Mouse (Mus musculus): Measurements from ENCODE around the gene Ptprd.

Ptprd gene

DNA sequence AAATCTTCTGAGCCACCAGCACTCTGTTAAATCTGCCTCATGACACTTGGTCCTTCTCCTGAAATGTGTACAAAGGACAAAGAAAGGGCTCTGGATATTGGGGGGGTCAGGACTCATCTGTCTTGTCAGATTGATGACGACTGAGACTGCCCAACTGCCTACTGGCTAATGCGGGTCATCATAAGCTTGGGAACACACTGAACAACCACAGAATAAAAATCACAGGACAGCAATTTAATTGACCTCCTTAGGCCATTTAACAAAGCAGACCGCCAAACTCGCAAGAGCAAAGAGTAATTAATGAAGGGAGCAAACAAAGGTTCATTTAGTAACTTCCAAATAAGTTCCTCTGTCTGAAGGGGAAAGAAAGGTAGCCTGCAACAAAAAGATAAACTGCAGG, 2215.9 kb downstream of the Ptprd start:
- no peak for DNase-seq

DNA sequence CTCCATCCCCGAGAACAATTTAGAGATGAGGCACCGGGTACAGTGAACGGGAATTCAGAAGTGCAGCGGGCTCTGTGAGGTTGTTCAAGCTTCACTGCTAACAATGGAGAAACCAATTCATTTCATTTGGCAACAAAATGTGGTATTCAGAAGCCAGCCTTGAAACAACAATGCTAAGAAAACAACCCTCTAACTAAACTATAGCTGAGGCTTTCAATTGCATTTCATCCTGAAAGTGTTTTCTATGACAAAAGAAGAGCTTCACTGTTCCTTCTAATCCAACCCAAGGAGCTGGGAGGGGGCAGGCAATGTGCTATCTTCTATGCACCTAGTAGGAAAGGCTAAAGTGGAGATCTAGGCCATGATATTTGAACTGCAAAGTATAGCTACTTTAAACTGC, 2217.2 kb downstream of the Ptprd start:
- DNase-seq = no peak

DNA sequence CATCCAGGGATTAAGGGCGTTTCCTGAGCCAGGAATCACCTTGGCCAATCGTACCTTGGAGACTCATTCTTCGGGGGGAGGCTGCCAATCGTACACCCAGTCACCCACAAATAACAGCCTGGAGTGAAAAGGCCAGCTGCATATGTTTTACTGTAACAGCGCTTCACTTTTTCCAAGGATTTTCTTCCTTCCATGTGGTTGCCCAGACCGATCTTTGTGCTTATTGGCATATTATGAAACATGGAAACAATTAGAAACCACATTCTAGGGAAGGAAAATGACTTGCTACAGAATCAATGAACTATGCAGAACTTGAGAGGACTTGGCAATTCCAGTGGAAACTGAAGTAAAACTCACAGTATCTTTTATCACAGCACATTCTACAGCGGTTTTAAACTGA, 2218.7 kb downstream of the Ptprd start:
- DNase-seq = no peak

DNA sequence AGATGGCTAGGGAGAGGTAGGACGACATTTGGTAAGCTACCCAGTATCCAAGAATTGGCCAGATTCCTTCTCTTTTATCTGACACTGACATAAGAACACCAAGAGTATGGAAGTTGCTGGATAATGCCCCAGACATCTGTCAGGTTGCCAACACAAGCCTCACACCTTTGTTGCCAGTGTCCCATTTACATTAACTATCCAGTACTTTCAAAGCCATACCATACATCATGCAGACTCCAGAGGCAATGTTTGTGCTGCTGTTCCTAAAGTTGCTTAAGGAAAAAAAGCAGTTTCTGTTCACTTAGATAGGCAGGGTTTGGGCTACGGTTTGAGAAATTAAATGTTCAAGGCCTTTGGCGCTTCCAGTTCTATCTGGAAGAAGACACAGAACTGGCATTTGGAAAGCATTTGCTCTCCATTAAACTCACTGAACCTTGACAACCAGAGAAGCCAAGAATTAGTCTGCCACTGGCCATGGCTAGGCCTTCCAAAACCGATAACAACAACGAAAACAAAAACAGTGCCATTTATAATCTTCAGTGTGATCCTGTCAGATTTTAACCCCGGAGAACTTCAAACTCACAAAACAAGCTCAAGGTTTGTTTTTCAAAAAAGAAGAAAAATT, 2220.0 kb downstream of the Ptprd start:
- DNase-seq = peak in 1 of 2 experiments; percentile 47

DNA sequence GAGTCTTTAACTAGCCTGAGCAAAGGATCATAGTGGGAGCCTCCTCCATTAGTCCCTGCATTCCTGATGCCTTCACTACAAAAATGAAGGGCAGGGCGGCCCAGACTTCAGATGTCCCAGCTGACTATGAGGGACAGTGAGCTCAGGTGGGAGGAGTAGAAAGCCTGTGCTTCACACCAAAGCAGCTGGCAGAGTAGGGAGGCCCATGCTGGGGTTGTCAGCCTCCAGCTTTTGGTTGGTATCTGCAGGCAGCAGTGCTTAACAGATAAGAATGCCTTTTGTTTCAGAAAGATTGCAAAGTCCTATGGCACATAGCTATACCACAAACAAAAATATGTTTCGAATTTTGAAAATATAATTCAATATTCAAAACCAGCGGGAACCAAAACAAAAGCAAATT, 2237.0 kb downstream of the Ptprd start:
- no peak for DNase-seq

DNA sequence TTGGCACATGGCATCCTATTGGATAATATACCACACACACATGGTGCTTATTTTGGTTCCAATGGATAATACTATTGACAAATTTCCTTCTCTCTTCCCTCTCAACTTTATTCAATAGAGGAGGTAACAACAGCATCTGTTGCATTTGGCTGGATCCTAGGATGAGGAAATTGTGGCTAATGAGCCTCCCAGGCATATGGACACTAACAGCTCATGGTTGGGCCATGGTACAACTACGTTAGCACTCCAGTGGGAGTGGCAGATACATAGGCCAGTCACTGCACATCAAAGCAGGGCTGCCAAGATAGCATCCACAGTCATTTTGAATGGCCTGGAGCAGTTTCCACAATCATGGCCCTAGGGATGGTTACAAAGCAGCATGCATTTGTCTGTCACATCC, 2238.4 kb downstream of the Ptprd start:
- DNase-seq = no peak

DNA sequence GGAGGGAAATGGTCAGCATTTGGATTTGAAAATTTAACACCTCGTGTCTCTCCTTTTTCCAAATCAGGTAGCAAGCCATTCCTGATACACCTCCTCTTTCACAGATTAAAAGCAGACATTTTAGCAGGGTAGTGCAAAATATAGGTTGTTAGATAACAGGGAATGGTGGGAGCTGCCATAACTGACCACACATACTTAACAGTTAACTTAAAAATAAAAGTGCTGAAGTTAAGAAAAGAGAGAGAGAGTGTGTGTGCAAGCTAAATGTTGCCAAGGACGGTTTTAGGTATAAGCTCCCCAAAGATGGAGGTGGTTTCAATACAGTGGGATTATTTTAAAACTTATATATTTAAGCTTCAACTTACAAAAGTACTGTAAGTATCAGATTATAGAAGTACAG, 2241.8 kb downstream of the Ptprd start:
- DNase-seq = no peak

DNA sequence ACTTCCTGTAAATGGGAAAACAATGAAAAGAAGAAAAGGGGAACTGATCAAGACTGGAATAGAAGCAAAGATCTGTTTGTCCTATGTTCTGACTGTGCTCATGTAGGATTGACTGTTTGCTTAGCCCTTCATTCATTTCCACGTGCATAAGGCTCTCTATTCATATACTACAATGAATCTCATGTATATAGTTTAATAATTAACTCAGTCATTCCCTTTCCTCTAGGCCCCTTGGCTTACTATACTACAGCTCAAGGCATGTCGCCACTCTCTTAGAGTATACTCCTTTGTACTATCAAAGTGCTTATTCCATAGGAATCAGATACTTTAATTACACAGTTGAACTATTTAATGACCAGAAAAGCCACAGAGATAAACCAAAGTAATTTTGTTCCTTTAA, 2243.1 kb downstream of the Ptprd start:
- DNase-seq = no peak

DNA sequence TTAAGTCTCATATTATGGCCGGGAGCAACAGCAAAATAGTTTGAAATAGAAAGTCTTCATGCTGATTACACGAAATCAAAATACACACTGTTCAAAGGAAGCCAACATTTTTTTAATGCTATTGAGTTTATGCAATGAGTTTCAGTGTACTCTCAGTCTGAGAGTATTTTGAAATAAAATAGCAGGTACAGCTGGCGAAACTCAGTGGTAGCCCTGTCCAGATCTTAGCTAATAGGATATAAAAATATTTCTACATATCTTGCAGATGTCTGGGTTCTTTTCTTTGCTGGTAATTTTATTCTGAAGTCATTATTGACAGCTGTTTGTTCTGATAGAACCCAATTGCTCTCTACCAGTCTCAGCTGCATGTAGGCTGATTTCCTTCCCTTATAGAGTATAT, 2246.0 kb downstream of the Ptprd start:
- DNase-seq = no peak

DNA sequence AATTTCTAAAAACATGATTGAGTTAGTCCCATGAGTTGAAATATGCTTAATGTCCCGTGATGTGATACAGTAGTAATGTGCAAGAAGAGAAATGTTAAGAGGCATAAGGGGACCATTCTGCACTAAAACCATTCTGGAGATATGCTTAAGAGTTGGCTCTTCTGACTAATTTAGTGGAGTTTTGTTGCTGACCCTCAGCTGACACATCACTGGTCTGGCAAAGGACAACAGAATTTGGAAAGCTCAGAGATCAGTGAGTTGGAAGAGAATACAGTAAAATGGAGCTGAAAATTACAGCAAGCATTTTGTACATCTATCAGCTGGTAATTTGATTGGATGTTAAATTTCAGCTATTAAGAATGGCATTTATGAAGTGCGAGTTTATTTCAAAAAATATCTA, 2248.8 kb downstream of the Ptprd start:
- DNase-seq = no peak

DNA sequence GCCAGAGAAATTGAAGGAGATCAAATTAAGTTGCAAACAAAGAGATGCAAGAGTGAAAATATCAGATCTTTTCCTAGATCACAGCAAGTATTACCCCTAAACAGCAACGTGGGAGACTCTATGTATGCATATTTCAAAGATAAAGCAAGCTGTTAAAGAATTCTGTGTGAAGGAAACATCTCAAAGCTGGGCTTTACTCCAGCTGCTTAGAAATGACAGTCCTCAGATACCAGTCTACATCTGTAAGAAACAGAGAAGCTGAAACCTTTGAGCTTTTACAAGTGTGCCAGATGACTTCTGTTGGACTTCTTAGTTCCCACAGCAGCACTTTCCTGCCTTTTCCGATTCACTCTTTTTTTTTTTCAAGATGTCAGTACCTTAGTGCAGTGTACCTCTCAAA, 2249.9 kb downstream of the Ptprd start:
- DNase-seq = no peak

DNA sequence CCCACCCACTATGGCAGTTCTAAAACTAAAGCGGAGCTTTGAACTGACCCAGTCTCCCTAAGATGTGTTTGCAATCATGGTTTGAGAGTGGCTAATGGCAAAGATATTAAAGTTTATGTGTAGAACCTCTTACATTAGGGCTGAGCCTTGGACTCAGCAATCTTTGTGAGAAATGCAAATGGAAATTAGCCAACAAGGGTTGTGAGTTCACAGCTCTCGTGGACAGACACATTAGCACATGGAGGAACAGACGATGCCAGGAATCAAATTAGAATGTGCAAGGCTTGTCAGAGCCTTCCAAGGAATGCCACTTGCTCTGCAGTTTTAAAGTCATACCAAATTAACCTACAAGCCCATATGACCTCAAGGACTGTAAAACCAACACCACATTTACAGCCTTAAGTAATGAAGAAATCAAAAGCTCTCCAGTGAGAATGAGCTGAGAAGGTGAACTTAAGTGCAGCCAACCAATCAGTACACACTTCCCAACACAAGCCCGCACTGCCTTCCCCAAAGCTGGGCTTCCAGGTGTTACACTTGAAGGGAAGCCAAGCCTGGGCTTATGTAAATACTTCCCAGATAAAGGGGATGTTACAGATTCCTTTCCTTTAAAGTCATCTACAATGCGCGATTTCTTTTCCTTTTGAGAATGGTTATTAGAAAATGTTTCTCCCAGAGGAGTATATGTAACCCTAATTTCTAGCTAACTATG, 2258.3 kb downstream of the Ptprd start:
- peak; percentile 10 to 48 for DNase-seq

DNA sequence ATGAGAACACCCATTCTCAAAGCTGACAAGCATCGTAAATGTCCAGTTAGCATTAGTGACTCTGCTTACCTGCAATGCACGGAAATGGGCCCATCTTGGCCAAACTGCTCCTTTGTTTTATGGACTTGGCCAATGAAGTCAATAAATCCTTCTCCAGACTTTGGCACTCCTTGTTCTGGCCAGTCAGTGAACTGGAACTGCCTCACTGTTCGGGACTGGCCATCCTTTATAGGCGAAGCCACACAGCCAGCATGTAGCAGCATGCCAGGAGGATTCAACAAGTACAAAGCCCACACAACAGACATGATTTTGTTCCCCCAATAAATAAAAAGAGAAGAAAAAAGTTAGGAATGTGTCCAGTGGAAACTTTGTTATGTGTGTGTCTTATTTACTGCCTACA, 2261.2 kb downstream of the Ptprd start:
- peak; percentile 14 to 28 for DNase-seq

DNA sequence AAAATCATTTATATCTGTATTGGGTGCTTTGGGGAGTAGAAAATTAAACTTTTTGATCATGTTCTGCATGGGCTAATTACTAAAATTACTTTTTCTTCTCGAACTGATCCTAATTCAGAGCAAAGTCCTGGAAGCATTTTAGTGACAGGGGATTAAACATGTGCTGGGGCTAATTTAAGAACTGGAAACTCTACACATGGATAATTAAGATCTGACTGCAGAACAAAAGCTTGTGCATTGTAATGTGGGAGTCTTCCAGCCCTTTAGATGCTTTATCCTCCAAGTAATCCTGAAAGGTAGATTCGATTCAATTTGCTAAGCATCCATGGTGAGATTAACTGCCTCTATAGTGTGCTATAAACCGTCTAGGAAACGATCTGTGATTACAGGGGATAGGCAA, 2316.9 kb downstream of the Ptprd start:
- no peak for DNase-seq
